18 mouse cellular contexts compared by ENCODE assay signal in the genomic region with DNA sequence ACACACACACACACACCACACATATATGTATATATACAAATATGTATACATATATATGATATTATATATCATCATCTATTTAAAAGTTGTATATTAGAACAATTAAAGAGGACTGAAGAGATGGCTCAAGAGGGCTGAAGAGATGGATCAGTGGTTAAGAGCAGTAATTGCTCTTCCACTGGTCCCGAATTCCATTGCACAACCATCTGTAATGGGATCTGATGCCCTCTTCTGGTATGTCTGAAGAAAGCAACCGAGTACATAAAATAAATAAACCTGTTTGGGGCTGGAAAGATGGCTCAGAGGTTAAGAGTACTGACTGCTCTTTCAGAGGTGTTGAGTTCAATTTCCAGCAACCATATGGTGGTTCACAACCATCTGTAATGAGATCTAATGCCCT. TPM values are rescaled to one million over a fixed set of nuclear protein-coding genes. Genes with fewer than 3 reads are reported as not detected.
DNase-seq lines count a peak whose midpoint lies in the region; ATAC-seq and TF ChIP-seq lines count a peak whose summit lies in the region.
"Had no signal": no experiment of that assay in that cellular context is flagged by ENCODE, and none has a peak within 500 bp of the region (broad histone marks: within the 10 kb centered on the region; RNA-seq: fewer than 3 reads in every experiment).

No protein-coding gene starts in this region.

- no peak for ATAC-seq in hindbrain, postnatal 0 days
- ATAC-seq in hindbrain, embryonic 12.5 days (ENCODE audit: low FRiP score): no peak
- no peak for ATAC-seq in lung, postnatal 0 days

- no peak for DNase-seq in hindbrain, postnatal 0 days (ENCODE audit: low spot score)
- peak; percentile 19 for DNase-seq in lung, postnatal 0 days (ENCODE audit: low spot score)
- DNase-seq in lung, postnatal 4 days: no peak
- peak; percentile 1 for DNase-seq in WW6 (ENCODE audit: low read depth, low spot score)
- DNase-seq in yolk sac, embryonic 10.5 days (ENCODE audit: low spot score): no peak
- no peak for DNase-seq in adrenal gland, adult 2 months
- DNase-seq in lung, postnatal 14 days: no peak
- DNase-seq: cerebellum, adult 9-10 months; gastrocnemius, postnatal 36 days; heart, postnatal 14 days; kidney, adult 2 months; kidney, postnatal 36 days; lung, postnatal 10 days had no signal

- H3K4me3 ChIP-seq in hindbrain, postnatal 0 days (ENCODE audit: low read length): no peak overlapping the region
- H3K4me3 ChIP-seq in hindbrain, embryonic 12.5 days: no peak overlapping the region
- H3K4me3 ChIP-seq in lung, postnatal 0 days (ENCODE audit: low read depth, low read length): no peak overlapping the region
- H3K4me3 ChIP-seq: hindbrain, embryonic 15.5 days; limb, embryonic 15.5 days had no signal

- no peaks in the 10 kb centered on the region for H3K36me3 ChIP-seq in hindbrain, postnatal 0 days (ENCODE audit: insufficient read depth, low read length)
- H3K36me3 ChIP-seq in hindbrain, embryonic 12.5 days: no peaks in the 10 kb centered on the region
- H3K36me3 ChIP-seq in lung, postnatal 0 days (ENCODE audit: insufficient read depth, low read length): no peaks in the 10 kb centered on the region
- H3K36me3 ChIP-seq: hindbrain, embryonic 15.5 days; limb, embryonic 15.5 days had no signal

- H3K4me1 ChIP-seq in hindbrain, postnatal 0 days (ENCODE audit: insufficient read depth, low read length): no peaks in the 10 kb centered on the region
- H3K4me1 ChIP-seq in hindbrain, embryonic 12.5 days: no peaks in the 10 kb centered on the region
- no peaks in the 10 kb centered on the region for H3K4me1 ChIP-seq in lung, postnatal 0 days (ENCODE audit: insufficient read depth, low read depth, low read length)
- H3K4me1 ChIP-seq: hindbrain, embryonic 15.5 days; limb, embryonic 15.5 days had no signal

- H3K9ac ChIP-seq in hindbrain, postnatal 0 days (replicated peaks; ENCODE audit: low read length): no peak overlapping the region
- no peak overlapping the region for H3K9ac ChIP-seq in hindbrain, embryonic 12.5 days
- H3K9ac ChIP-seq in lung, postnatal 0 days (replicated peaks; ENCODE audit: low read depth): no peak overlapping the region
- H3K9ac ChIP-seq: hindbrain, embryonic 15.5 days; limb, embryonic 15.5 days had no signal

- TF ChIP-seq CTCF in hindbrain, postnatal 0 days (IDR thresholded peaks at IDR 0.05; ENCODE audit: low read depth): 0 out of 2 replicates have a peak, but pooled peaks have one; percentile 16
- TF ChIP-seq CTCF in lung, postnatal 0 days (IDR thresholded peaks at IDR 0.05): peak; percentile 47

- H3K27me3 ChIP-seq in hindbrain, postnatal 0 days (ENCODE audit: insufficient read depth, low read length): no peaks in the 10 kb centered on the region
- H3K27me3 ChIP-seq in hindbrain, embryonic 12.5 days: no peaks in the 10 kb centered on the region
- no peaks in the 10 kb centered on the region for H3K27me3 ChIP-seq in lung, postnatal 0 days (replicated peaks; ENCODE audit: insufficient read depth, low read length)
- H3K27me3 ChIP-seq: hindbrain, embryonic 15.5 days; limb, embryonic 15.5 days had no signal

- 41% methylated on average over 2 of the region's 2 CpGs for WGBS in hindbrain, postnatal 0 days
- WGBS in hindbrain, embryonic 12.5 days: 48% methylated on average over 2 of the region's 2 CpGs
- WGBS in lung, postnatal 0 days: 29% methylated on average over 2 of the region's 2 CpGs

- no peak overlapping the region for H3K27ac ChIP-seq in hindbrain, postnatal 0 days
- no peak overlapping the region for H3K27ac ChIP-seq in hindbrain, embryonic 12.5 days
- no peak overlapping the region for H3K27ac ChIP-seq in lung, postnatal 0 days (ENCODE audit: low read length)
- H3K27ac ChIP-seq: hindbrain, embryonic 15.5 days; limb, embryonic 15.5 days had no signal

- H3K4me2 ChIP-seq in hindbrain, postnatal 0 days (ENCODE audit: low read depth, low read length): no peak overlapping the region
- no peak overlapping the region for H3K4me2 ChIP-seq in hindbrain, embryonic 12.5 days (replicated peaks)
- H3K4me2 ChIP-seq in lung, postnatal 0 days (replicated peaks; ENCODE audit: low read depth, low read length): no peak overlapping the region
- H3K4me2 ChIP-seq: heart, embryonic 11.5 days; hindbrain, embryonic 15.5 days; limb, embryonic 15.5 days; midbrain, embryonic 11.5 days had no signal

- TF ChIP-seq EP300 in lung, postnatal 0 days (IDR thresholded peaks at IDR 0.05): no peak

- no peaks in the 10 kb centered on the region for H3K9me3 ChIP-seq in hindbrain, postnatal 0 days (ENCODE audit: low read length)
- H3K9me3 ChIP-seq in hindbrain, embryonic 12.5 days (replicated peaks): no peaks in the 10 kb centered on the region
- no peaks in the 10 kb centered on the region for H3K9me3 ChIP-seq in lung, postnatal 0 days (ENCODE audit: low read length)
- H3K9me3 ChIP-seq: hindbrain, embryonic 15.5 days; limb, embryonic 15.5 days had no signal

RNA-seq across cellular contexts. Expression of a gene that starts 16.9 kb away (rescaled TPM):
- total RNA-seq in hindbrain, postnatal 0 days (2014; rRNA removed): 18.5 and 19.8 TPM in 2 replicates
- 6.8 and 8.4 TPM in 2 replicates for polyA plus RNA-seq in hindbrain, postnatal 0 days (2015; fragmentation: Nextera tagmentation; extraction: Ambion mirVana)
- polyA plus RNA-seq in hindbrain, embryonic 12.5 days (2016; fragmentation: Nextera tagmentation; extraction: Ambion mirVana): 12.4 and 13.5 TPM in 2 replicates
- 17.1 and 18.4 TPM in 2 replicates for polyA plus RNA-seq in lung, postnatal 0 days (2015; fragmentation: Nextera tagmentation; extraction: Ambion mirVana)
- total RNA-seq in adrenal gland, adult 2 months (2021): 10 to 100 TPM; 15.8 to 19.2 TPM
- polyA plus RNA-seq in adrenal gland, adult 2 months (2012; rRNA removed): 0.85 and 1.5 TPM in 2 replicates

Comparison
In these comparisons a context has a peak if more than half of its experiments do, and no peak if none do; other contexts are left out.
1. DNase-seq: peak in lung, postnatal 0 days (single experiment) and WW6 (single experiment); none in hindbrain, postnatal 0 days (single experiment), lung, postnatal 4 days (0 of 2), yolk sac, embryonic 10.5 days (single experiment), adrenal gland, adult 2 months (single experiment) and lung, postnatal 14 days (single experiment).